Mouse (Mus musculus): ENCODE data around the gene Tat. TPM values are rescaled to one million over a fixed set of nuclear protein-coding genes. Genes with fewer than 3 reads are reported as not detected.
"Not testable (repeated sequence)": the region's sequence is repeated elsewhere in the genome, so short reads cannot be mapped to it uniquely, and the experiment has no call there.

Tat gene
- polyA plus RNA-seq, 1 experiment from 2014 or later: not detected

GRCm38 (mm10) chr8:110008995-110009446, 18.8 kb downstream of the Tat start:
- 75% methylated on average over 8 of the region's 8 CpGs for WGBS
- no peak overlapping the region for H3K4me2 ChIP-seq (ENCODE audit: low read depth)
- no peak for DNase-seq (ENCODE audit: low spot score)
- H3K27me3 ChIP-seq (ENCODE audit: control insufficient read depth, insufficient read depth, low read length): no peaks in the 10 kb centered on the region
- H3K4me3 ChIP-seq (ENCODE audit: low read depth, low read length): no peak overlapping the region
- no peak overlapping the region for H3K9ac ChIP-seq (ENCODE audit: low read length)
- H3K27ac ChIP-seq (ENCODE audit: low read depth, low read length): no peak overlapping the region
- no peak for ATAC-seq (ENCODE audit: insufficient read depth, low FRiP score, low TSS enrichment)
- no peaks in the 10 kb centered on the region for H3K4me1 ChIP-seq (ENCODE audit: control insufficient read depth, insufficient read depth, low read length)
- no peaks in the 10 kb centered on the region for H3K9me3 ChIP-seq (ENCODE audit: control insufficient read depth, low read length)
- no peaks in the 10 kb centered on the region for H3K36me3 ChIP-seq (ENCODE audit: control insufficient read depth, insufficient read depth, low read length)

- no peak overlapping the region for H3K9ac ChIP-seq (ENCODE audit: low read length)
- no peak overlapping the region for H3K4me3 ChIP-seq (ENCODE audit: low read depth, low read length)
- DNase-seq (ENCODE audit: low spot score): peak; percentile 42
- H3K4me1 ChIP-seq (ENCODE audit: control insufficient read depth, insufficient read depth, low read length): no peaks in the 10 kb centered on the region
- H3K27me3 ChIP-seq (ENCODE audit: control insufficient read depth, insufficient read depth, low read length): no peaks in the 10 kb centered on the region
- ATAC-seq (ENCODE audit: insufficient read depth, low FRiP score, low TSS enrichment): no peak
- H3K27ac ChIP-seq (ENCODE audit: low read depth, low read length): no peak overlapping the region
- H3K4me2 ChIP-seq (ENCODE audit: low read depth): no peak overlapping the region
- H3K36me3 ChIP-seq (ENCODE audit: control insufficient read depth, insufficient read depth, low read length): no peaks in the 10 kb centered on the region
- H3K9me3 ChIP-seq (ENCODE audit: control insufficient read depth, low read length): no peaks in the 10 kb centered on the region
- 34% methylated on average over 5 of the region's 5 CpGs for WGBS
Observed at GRCm38 (mm10) chr8:110010868-110011267, 20.6 kb downstream of the Tat start.

GRCm38 (mm10) chr8:110022081-110022480, 31.8 kb downstream of the Tat start:
- H3K4me2 ChIP-seq (ENCODE audit: low read depth): no peak overlapping the region
- no peak overlapping the region for H3K4me3 ChIP-seq (ENCODE audit: low read depth, low read length)
- 67% methylated on average over 6 of the region's 6 CpGs for WGBS
- no peaks in the 10 kb centered on the region for H3K27me3 ChIP-seq (ENCODE audit: control insufficient read depth, insufficient read depth, low read length)
- no peak overlapping the region for H3K9ac ChIP-seq (ENCODE audit: low read length)
- DNase-seq (ENCODE audit: low spot score) (no peak), ATAC-seq (ENCODE audit: insufficient read depth, low FRiP score, low TSS enrichment) (no peak)
- no peaks in the 10 kb centered on the region for H3K36me3 ChIP-seq (ENCODE audit: control insufficient read depth, insufficient read depth, low read length)
- no peaks in the 10 kb centered on the region for H3K4me1 ChIP-seq (ENCODE audit: control insufficient read depth, insufficient read depth, low read length)
- H3K27ac ChIP-seq (ENCODE audit: low read depth, low read length): no peak overlapping the region
- no peaks in the 10 kb centered on the region for H3K9me3 ChIP-seq (ENCODE audit: control insufficient read depth, low read length)

GRCm38 (mm10) chr8:110022768-110023344, 32.6 kb downstream of the Tat start:
- H3K9ac ChIP-seq (ENCODE audit: low read length): no peak overlapping the region
- 90% methylated on average over 10 of the region's 10 CpGs for WGBS

GRCm38 (mm10) chr8:110033771-110034170, 43.5 kb downstream of the Tat start:
- ATAC-seq (ENCODE audit: insufficient read depth, low FRiP score, low TSS enrichment); H3K9ac ChIP-seq (ENCODE audit: low read length); H3K27ac ChIP-seq (ENCODE audit: low read depth, low read length); DNase-seq (ENCODE audit: low spot score); H3K9me3 ChIP-seq (ENCODE audit: control insufficient read depth, low read length); H3K4me3 ChIP-seq (ENCODE audit: low read depth, low read length); H3K4me1 ChIP-seq (ENCODE audit: control insufficient read depth, insufficient read depth, low read length); H3K4me2 ChIP-seq (ENCODE audit: low read depth); H3K27me3 ChIP-seq (ENCODE audit: control insufficient read depth, insufficient read depth, low read length); H3K36me3 ChIP-seq (ENCODE audit: control insufficient read depth, insufficient read depth, low read length): not testable (repeated sequence)
- 37% methylated on average over 8 of the region's 8 CpGs for WGBS

More at GRCm38 (mm10) chr8:110022768-110023344, 32.6 kb downstream of the Tat start:
- H3K27me3 ChIP-seq (ENCODE audit: control insufficient read depth, insufficient read depth, low read length): no peaks in the 10 kb centered on the region
- no peaks in the 10 kb centered on the region for H3K4me1 ChIP-seq (ENCODE audit: control insufficient read depth, insufficient read depth, low read length)
- H3K4me3 ChIP-seq (ENCODE audit: low read depth, low read length): no peak overlapping the region
- H3K36me3 ChIP-seq (ENCODE audit: control insufficient read depth, insufficient read depth, low read length): no peaks in the 10 kb centered on the region
- no peak overlapping the region for H3K27ac ChIP-seq (ENCODE audit: low read depth, low read length)
- DNase-seq (ENCODE audit: low spot score) (no peak), ATAC-seq (ENCODE audit: insufficient read depth, low FRiP score, low TSS enrichment) (no peak)
- H3K4me2 ChIP-seq (ENCODE audit: low read depth): no peak overlapping the region
- no peaks in the 10 kb centered on the region for H3K9me3 ChIP-seq (ENCODE audit: control insufficient read depth, low read length)

GRCm38 (mm10) chr8:110034331-110034730, 44.1 kb downstream of the Tat start:
- ATAC-seq (ENCODE audit: insufficient read depth, low FRiP score, low TSS enrichment): no peak
- 68% methylated on average over 4 of the region's 4 CpGs for WGBS

GRCm38 (mm10) chr8:110036156-110036555, 45.9 kb downstream of the Tat start:
- WGBS: 63% methylated on average over 2 of the region's 2 CpGs
- DNase-seq (ENCODE audit: low spot score): no peak
- no peak overlapping the region for H3K4me3 ChIP-seq (ENCODE audit: low read depth, low read length)
- ATAC-seq (ENCODE audit: insufficient read depth, low FRiP score, low TSS enrichment): no peak
- no peaks in the 10 kb centered on the region for H3K27me3 ChIP-seq (ENCODE audit: control insufficient read depth, insufficient read depth, low read length)
- H3K4me1 ChIP-seq (ENCODE audit: control insufficient read depth, insufficient read depth, low read length): no peaks in the 10 kb centered on the region
- no peaks in the 10 kb centered on the region for H3K36me3 ChIP-seq (ENCODE audit: control insufficient read depth, insufficient read depth, low read length)
- H3K27ac ChIP-seq (ENCODE audit: low read depth, low read length): no peak overlapping the region
- H3K9me3 ChIP-seq (ENCODE audit: control insufficient read depth, low read length): no peaks in the 10 kb centered on the region
- H3K4me2 ChIP-seq (ENCODE audit: low read depth): no peak overlapping the region
- no peak overlapping the region for H3K9ac ChIP-seq (ENCODE audit: low read length)

More at GRCm38 (mm10) chr8:110034331-110034730, 44.1 kb downstream of the Tat start:
- H3K27ac ChIP-seq (ENCODE audit: low read depth, low read length): no peak overlapping the region
- H3K4me2 ChIP-seq (ENCODE audit: low read depth): no peak overlapping the region
- H3K27me3 ChIP-seq (ENCODE audit: control insufficient read depth, insufficient read depth, low read length): no peaks in the 10 kb centered on the region
- no peaks in the 10 kb centered on the region for H3K4me1 ChIP-seq (ENCODE audit: control insufficient read depth, insufficient read depth, low read length)
- H3K36me3 ChIP-seq (ENCODE audit: control insufficient read depth, insufficient read depth, low read length): no peaks in the 10 kb centered on the region
- H3K4me3 ChIP-seq (ENCODE audit: low read depth, low read length): no peak overlapping the region
- H3K9ac ChIP-seq (ENCODE audit: low read length): no peak overlapping the region
- H3K9me3 ChIP-seq (ENCODE audit: control insufficient read depth, low read length): no peaks in the 10 kb centered on the region
- DNase-seq (ENCODE audit: low spot score): no peak

- no peak overlapping the region for H3K27ac ChIP-seq (ENCODE audit: low read depth, low read length)
- H3K27me3 ChIP-seq (ENCODE audit: control insufficient read depth, insufficient read depth, low read length): no peaks in the 10 kb centered on the region
- no peaks in the 10 kb centered on the region for H3K9me3 ChIP-seq (ENCODE audit: control insufficient read depth, low read length)
- DNase-seq (ENCODE audit: low spot score) (no peak), ATAC-seq (ENCODE audit: insufficient read depth, low FRiP score, low TSS enrichment) (no peak)
- H3K9ac ChIP-seq (ENCODE audit: low read length): no peak overlapping the region
- H3K4me2 ChIP-seq (ENCODE audit: low read depth): no peak overlapping the region
- H3K36me3 ChIP-seq (ENCODE audit: control insufficient read depth, insufficient read depth, low read length): no peaks in the 10 kb centered on the region
- WGBS: 45% methylated on average over 7 of the region's 7 CpGs
- H3K4me1 ChIP-seq (ENCODE audit: control insufficient read depth, insufficient read depth, low read length): no peaks in the 10 kb centered on the region
- no peak overlapping the region for H3K4me3 ChIP-seq (ENCODE audit: low read depth, low read length)
Observed at GRCm38 (mm10) chr8:110039216-110039615, 49.0 kb downstream of the Tat start.

GRCm38 (mm10) chr8:110039659-110040058, 49.4 kb downstream of the Tat start, which contains the start of gene Chst4:
Gene Chst4, minus strand, starts transcription at chr8:110039740.
- no peak within 1 kb of the TSS for H3K27ac ChIP-seq (ENCODE audit: low read depth, low read length)
- DNase-seq (ENCODE audit: low spot score): no peak
- no peaks in the 10 kb centered on the region for H3K27me3 ChIP-seq (ENCODE audit: control insufficient read depth, insufficient read depth, low read length)
- no peak within 1 kb of the TSS for H3K4me2 ChIP-seq (ENCODE audit: low read depth)
- no peaks in the 10 kb centered on the region for H3K9me3 ChIP-seq (ENCODE audit: control insufficient read depth, low read length)
- no peaks in the 10 kb centered on the region for H3K4me1 ChIP-seq (ENCODE audit: control insufficient read depth, insufficient read depth, low read length)
- ATAC-seq (ENCODE audit: insufficient read depth, low FRiP score, low TSS enrichment): no peak
- H3K9ac ChIP-seq (ENCODE audit: low read length): no peak within 1 kb of the TSS
- WGBS: 81% methylated on average over 5 of the region's 5 CpGs
- no peak within 1 kb of the TSS for H3K4me3 ChIP-seq (ENCODE audit: low read depth, low read length)
- H3K36me3 ChIP-seq (ENCODE audit: control insufficient read depth, insufficient read depth, low read length): no peaks in the 10 kb centered on the region

Measured in neural tube, embryonic 11.5 days (tissue).